Mouse (Mus musculus) lung, postnatal 0 days (tissue): ENCODE results near the gene BC055324. TPM values are rescaled to one million over a fixed set of nuclear protein-coding genes. Genes with fewer than 3 reads are reported as not detected.

Source experiments
- ATAC-seq: fragments of 200-750 bp; cut with Nextera tagmentation; 2 replicates; pipeline ENCODE4 v1.8.0; 2017; ENCODE audit warnings: moderate library complexity
- DNase-seq: peaks from one replicate; pipeline ENCODE4 v3.0.0-alpha.2; 2016; ENCODE audit warnings: low spot score
- H3K27ac ChIP-seq: fragments of 300-500 bp; sonication (generic); 2 replicates; pipeline ENCODE4 v1.5.1; 2014; ENCODE audit warnings: antibody characterized with exemption, mild to moderate bottlenecking, low read length, mixed read lengths
- H3K27me3 ChIP-seq: fragments of 300-500 bp; sonication (generic); replicated peaks from 2 replicates; pipeline ENCODE4 v1.6.1; 2014; ENCODE audit warnings: low read length, mixed read lengths; ENCODE audit not compliant: insufficient read depth
- H3K36me3 ChIP-seq: fragments of 300-500 bp; sonication (generic); 2 replicates; pipeline ENCODE4 v1.6.1; 2014; ENCODE audit warnings: low read length, mixed read lengths; ENCODE audit not compliant: insufficient read depth
- H3K4me1 ChIP-seq: fragments of 300-500 bp; sonication (generic); 2 replicates; pipeline ENCODE4 v1.6.1; 2014; ENCODE audit warnings: antibody characterized with exemption, low read depth, low read length, mixed read lengths; ENCODE audit not compliant: insufficient read depth
- H3K4me2 ChIP-seq: fragments of 300-500 bp; sonication (generic); replicated peaks from 2 replicates; pipeline ENCODE4 v1.6.1; 2014; ENCODE audit warnings: low read depth, mild to moderate bottlenecking, low read length, moderate library complexity, mixed read lengths
- H3K4me3 ChIP-seq: fragments of 300-500 bp; sonication (generic); 2 replicates; pipeline ENCODE4 v1.5.1; 2014; ENCODE audit warnings: low read depth, low read length
- H3K9ac ChIP-seq: fragments of 300-500 bp; sonication (generic); replicated peaks from 2 replicates; pipeline ENCODE4 v1.6.1; 2014; ENCODE audit warnings: low read depth, mild to moderate bottlenecking
- H3K9me3 ChIP-seq: fragments of 300-500 bp; sonication (generic); 2 replicates; pipeline ENCODE4 v1.6.1; 2016; ENCODE audit warnings: low read length, mixed read lengths
- CTCF ChIP-seq: IDR thresholded peaks from 2 replicates; pipeline ENCODE4 v1.5.1; 2016; ENCODE audit warnings: antibody characterized with exemption, mild to moderate bottlenecking
- EP300 ChIP-seq: IDR thresholded peaks from 2 replicates; pipeline ENCODE4 v1.6.1; 2016; ENCODE audit warnings: antibody characterized with exemption, mild to moderate bottlenecking, control low read depth
- WGBS: fragments of 180-500 bp; shearing (Covaris S2); extraction: QIAGEN DNeasy Blood & Tissue Kit; methylation state at CpG from one replicate; pipeline ENCODE4 v1.1.7; 2014; 5-methylcytosine and 5-hydroxymethylcytosine counted together
- polyA plus RNA-seq: library from polyadenylated mRNA; unstranded; fragments of >200 nt; fragmentation: Nextera tagmentation; extraction: Ambion mirVana; gene quantifications from 2 replicates; pipeline ENCODE4 v1.2.1, GENCODE M21; 2015

The BC055324 gene
- polyA plus RNA-seq, 1 experiment from 2014 or later: 1.4 TPM

DNA sequence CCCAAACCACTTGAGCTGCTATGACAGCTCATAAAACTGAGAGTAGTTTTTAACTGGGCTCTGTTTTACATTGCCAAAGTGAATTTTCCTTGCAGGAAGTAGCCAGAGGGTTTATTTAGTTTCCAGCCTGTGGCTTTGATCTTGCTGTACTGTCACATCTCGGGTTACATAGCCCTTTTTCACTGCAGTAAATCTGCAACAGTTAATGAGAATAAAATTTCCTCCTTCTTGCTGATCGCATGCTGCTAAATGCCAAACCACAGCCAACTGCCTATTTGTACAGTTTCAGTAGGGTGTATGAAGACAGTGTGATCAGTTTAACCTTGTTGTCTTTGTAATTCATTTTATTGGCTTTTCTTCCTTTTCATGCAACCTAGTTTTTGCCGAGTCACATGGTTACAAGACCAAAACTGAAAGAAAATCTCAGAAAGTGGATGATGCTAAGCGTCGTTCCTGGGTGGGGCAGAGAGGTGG is 96.3 kb downstream of the BC055324 start:
- H3K4me2 ChIP-seq: no peak overlapping the region
- no peak for TF ChIP-seq CTCF
- TF ChIP-seq EP300: no peak

More for the DNA sequence above, 96.3 kb downstream of the BC055324 start:
- H3K4me3 ChIP-seq: no peak overlapping the region
- WGBS: 38% methylated on average over 5 of the region's 5 CpGs
- no peaks in the 10 kb centered on the region for H3K27me3 ChIP-seq
- DNase-seq (no peak), ATAC-seq (no peak)
- no peak overlapping the region for H3K9ac ChIP-seq
- H3K4me1 ChIP-seq: no peaks in the 10 kb centered on the region
- no peak overlapping the region for H3K27ac ChIP-seq
- H3K36me3 ChIP-seq: no peaks in the 10 kb centered on the region
- H3K9me3 ChIP-seq: no peaks in the 10 kb centered on the region

Other genes with a start within 250 kb of the BC055324 start
- gene Kifap3, start 215.2 kb downstream of the BC055324 start, polyA plus RNA-seq: 15.3 and 18.2 TPM in 2 replicates
- gene Scyl3, start 65.7 kb downstream of the BC055324 start, polyA plus RNA-seq: 12.3 and 13.6 TPM in 2 replicates
- gene Mettl18, start 93 bp upstream of the BC055324 start, polyA plus RNA-seq: 5.4 and 5.8 TPM in 2 replicates
- gene Sele, start 53.4 kb upstream of the BC055324 start, polyA plus RNA-seq: 0.05 TPM in 1 of 2 replicates, not detected in the other
- gene Sell, start 67.2 kb upstream of the BC055324 start, polyA plus RNA-seq: 2.9 and 3.4 TPM in 2 replicates
- gene Selp, start 120.5 kb upstream of the BC055324 start, polyA plus RNA-seq: 0.39 and 0.76 TPM in 2 replicates
- 0.33 and 0.44 TPM in 2 replicates for gene F5, start 157.0 kb upstream of the BC055324 start, polyA plus RNA-seq